Mouse (Mus musculus) layer of hippocampus, adult 18-20 months (tissue): ENCODE measurements around the gene Asb8. TPM values are rescaled to one million over a fixed set of nuclear protein-coding genes. Genes with fewer than 3 reads are reported as not detected.

Source experiments
- DNase-seq, 2 experiments: peaks; one replicate each; pipeline ENCODE4 v3.0.0; 2022; ENCODE audit warnings: low spot score in 2 of 2
- total RNA-seq, 2 experiments: library from RNA; stranded (reverse); gene quantifications; 2 replicates each; pipeline ENCODE4 v1.2.3; 2021

The Asb8 gene
- total RNA-seq, 2 experiments from 2014 or later, result 53.7 to 54.8 TPM

- no peak for DNase-seq
Measured at GRCm38 (mm10) chr15:98120831-98121230, 44.6 kb downstream of the Asb8 start.

GRCm38 (mm10) chr15:98119363-98119762 lies 46.1 kb downstream of the Asb8 start:
- no peak for DNase-seq

GRCm38 (mm10) chr15:98116287-98116686 lies 49.1 kb downstream of the Asb8 start:
- no peak for DNase-seq

DNA sequence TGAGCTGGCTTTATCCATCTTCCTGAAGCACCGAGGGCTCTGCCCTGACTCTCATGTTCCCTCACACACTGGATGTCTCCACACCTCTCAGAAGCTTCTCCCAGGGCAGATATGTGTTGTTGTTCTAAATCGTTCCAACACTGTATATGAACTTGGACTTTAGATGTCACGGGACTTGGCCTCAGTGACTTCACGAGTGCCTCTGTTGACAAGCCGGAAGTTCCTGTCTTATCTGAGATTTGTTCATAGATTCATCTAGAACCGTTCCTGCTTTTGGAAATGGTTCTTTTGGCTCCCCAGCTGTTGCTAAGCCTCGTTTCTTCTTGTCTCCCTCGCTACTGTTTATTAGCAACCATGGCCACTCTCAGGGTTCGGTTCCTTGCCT lies 49.7 kb downstream of the Asb8 start:
- DNase-seq, result no peak

- no peak for DNase-seq
Measured at GRCm38 (mm10) chr15:98114852-98115778, 50.3 kb downstream of the Asb8 start.

- DNase-seq, result no peak
Measured at GRCm38 (mm10) chr15:98114098-98114851, 51.1 kb downstream of the Asb8 start.

DNA sequence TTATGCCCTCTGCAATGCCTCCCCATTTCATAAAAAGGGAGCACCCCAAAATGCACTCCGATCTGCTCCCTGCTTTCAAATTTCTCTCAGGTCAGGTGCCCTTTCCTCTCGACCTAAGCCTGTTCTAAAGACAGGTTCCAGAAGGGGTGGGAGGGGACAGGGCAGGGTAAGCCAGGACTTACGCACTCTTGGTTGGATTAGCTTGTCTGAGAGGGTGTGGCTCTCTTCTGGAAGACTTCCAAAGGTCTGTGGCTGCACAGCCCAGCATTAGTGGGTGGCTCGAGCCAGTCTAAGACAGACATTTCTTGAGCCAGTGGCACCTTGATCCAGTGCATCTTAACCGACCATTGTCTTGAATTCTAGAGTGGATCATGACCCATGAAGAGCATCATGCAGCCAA lies 53.6 kb downstream of the Asb8 start:
- DNase-seq, result no peak

DNA sequence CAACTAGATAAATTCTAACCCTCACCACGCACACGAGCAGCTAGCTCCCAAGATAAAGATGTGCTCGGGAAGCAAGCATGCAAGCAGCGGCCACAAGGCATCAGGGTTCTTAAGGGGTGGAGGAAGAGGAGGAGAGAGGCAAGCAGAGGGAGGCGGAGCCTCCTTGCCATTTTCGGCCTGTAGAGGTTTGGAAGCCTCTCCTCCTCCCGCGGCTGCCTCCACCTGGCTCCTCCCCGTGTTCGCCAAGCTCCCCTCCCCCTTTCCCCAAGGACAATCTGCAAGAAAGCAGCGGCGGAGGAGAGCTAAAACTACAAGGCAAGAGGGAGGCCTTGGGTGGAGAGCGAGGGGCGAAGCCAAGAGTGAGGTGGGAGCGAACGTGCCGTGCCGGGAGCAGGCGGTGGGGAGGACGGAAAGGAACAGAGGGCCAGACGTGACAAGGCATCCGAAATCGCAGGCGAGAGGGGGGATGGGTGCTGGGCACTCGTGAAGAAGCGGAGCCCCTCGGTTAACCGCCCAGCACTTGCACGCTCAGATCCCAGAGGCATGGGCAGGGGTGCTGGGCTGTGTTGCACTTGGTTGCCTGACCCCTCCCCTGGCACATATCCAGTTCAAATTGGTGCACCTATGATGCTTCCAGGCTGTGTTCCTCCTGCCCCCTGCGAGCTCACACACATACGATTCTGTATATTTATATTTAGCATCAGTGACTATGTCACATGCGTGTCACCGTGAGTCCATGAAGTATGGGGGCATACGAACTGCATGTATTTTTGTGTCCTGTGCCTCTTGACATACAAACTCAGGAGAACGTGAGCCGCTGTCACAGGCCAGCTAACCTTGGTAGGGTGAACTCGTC lies 56.9 kb downstream of the Asb8 start:
- DNase-seq, result peak; percentile 84 to 90

GRCm38 (mm10) chr15:98107703-98108296 lies 57.6 kb downstream of the Asb8 start:
- DNase-seq, result no peak

GRCm38 (mm10) chr15:98107230-98107629 lies 58.2 kb downstream of the Asb8 start:
- DNase-seq, result no peak

DNA sequence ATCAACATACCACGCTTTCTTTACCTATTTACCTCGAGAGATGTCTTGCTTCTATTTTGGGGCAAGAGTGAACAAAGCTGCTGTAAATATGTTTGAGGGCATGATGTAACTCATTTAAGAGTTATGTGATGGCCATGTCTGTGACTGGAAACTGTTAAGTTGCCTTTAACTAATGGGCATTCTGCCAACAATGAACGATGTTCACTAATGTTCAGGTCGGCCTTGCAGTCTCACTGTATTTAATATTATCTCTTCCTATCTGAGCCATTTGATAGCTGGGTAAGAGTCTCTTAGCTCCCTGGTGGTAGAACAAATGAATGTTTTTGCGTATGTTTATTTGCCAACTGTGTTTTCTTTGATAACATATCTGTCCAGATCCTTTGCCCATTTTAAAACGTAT lies 58.9 kb downstream of the Asb8 start:
- DNase-seq, result no peak

DNA sequence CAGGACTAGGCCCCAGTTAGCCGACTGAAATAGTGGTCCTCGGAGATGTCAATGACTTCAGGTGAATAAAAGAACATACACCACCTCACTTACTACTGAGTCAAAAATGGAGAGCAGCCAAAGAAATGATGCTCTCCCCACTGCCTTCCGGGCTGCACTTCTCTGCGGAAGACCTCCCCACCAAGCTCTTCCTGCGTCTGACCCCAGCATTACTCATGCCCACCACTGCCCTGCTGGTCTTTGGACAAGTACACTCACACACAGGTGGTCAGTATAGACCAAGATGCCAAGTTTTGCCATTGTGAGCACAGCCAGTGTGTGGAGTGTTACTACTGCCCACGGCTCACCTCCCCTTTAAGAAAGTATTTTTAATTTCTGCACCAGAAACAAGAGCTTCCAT lies 63.0 kb downstream of the Asb8 start:
- DNase-seq, result no peak

- no peak for DNase-seq
Measured at GRCm38 (mm10) chr15:98098519-98098918, 66.9 kb downstream of the Asb8 start.

- DNase-seq, result no peak
Measured at GRCm38 (mm10) chr15:98096957-98097356, 68.5 kb downstream of the Asb8 start.

- DNase-seq, result no peak
Measured at GRCm38 (mm10) chr15:98094905-98095304, 70.5 kb downstream of the Asb8 start.

- peak; percentile 84 to 91 for DNase-seq
Measured at GRCm38 (mm10) chr15:98093121-98094011, 72.1 kb downstream of the Asb8 start, which contains the start of gene Senp1. Gene Senp1 (minus strand): TSS chr15:98093744.

DNA sequence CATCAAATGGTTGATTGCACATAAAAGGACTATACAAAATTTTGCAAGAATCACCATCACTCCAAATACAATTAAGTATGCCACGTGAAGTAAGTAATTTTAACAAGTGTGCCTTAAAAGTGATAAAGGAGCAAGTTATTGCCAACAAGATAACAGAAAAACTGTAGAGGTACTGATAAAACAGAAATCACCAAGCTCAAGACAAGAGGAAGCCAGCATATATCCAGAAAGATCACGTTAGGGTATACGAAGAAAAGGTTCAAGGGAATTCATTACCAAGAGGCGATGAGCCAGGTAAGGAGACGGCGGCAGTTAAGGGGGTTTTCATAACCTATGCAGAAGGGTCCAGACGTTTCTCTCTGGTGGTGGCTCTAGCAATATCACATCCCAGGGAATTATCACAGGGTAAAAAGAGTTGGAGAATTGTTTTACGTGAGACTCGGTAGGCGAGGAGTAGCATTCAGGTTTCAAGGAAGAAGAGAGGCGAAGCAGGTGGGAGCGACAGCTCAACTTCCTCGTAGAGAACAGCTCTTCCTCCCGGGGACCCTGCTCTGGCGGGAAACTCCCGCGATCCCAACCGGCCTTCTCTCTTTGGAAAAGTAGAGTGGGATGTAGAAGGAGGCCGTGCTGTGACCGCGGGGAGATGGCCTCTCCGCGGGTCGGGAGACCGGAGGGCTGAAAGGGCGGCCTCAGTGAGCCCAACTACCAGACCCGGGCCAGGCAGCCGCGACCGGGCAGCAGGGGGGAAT lies 72.9 kb downstream of the Asb8 start, which contains the start of gene Pfkm:
Gene Pfkm (plus strand): TSS at position 218 of the 749 bp plus-strand sequence.
- no peak for DNase-seq

DNA sequence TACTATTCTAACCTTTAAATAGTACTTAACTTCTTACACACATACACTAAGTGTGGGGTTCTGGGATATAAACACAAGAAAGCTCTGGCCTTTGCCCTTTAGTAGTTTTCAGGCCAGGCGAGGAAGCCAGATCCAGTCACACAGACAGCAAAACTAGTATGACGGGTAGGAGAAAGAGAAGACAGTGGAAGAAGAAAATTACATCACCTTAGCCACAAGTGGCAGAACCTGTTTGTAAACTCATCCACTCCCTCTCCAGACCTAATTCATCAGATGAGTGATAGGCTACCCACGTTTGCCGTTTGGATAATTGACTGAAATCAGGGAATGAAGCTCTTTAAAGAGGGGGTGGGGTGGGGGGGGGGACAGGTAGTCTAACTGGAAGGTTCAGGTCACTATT lies 73.6 kb downstream of the Asb8 start:
- no peak for DNase-seq
